Mouse (Mus musculus): ENCODE measurements around the gene Gm11232. TPM values are rescaled to one million over a fixed set of nuclear protein-coding genes. Genes with fewer than 3 reads are reported as not detected.

Gm11232 gene
- polyA plus RNA-seq, 1 experiment from 2014 or later, result not detected

DNA sequence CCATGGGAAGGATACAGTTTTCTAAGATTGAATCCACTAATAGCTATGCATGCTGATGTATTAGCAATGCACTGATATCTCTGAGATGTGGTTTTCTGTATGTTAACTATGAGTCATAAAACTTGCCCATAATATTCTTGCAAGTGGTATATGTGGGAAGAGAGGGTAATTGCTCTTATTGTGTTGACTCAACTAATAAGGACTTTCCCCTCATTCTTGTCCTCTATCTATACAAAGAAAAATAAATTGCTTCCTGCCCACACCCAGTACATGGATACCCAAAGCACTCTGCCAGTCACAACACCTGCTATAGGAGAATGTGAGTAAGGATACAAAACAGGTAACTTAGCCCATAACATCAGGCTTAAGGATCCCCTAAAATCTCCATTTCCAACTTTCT, 21.2 kb downstream of the Gm11232 start:
- Histone ChIP-seq H3K4me1 (replicated peaks; ENCODE audit: control insufficient read depth, insufficient read depth, low read length) (no peaks in the 10 kb centered on the region), H3K9me3 (ENCODE audit: control insufficient read depth) (no peaks in the 10 kb centered on the region), H3K4me3 (ENCODE audit: low read depth, low read length) (no peak overlapping the region), H3K9ac (ENCODE audit: low read depth, low read length) (no peak overlapping the region), H3K36me3 (ENCODE audit: control insufficient read depth, insufficient read depth) (no peaks in the 10 kb centered on the region; the same call in 1 of the 2 replicates), H3K27me3 (replicated peaks; ENCODE audit: control insufficient read depth, insufficient read depth, low read length) (no peaks in the 10 kb centered on the region), H3K4me2 (replicated peaks; ENCODE audit: low read depth) (no peak overlapping the region), H3K27ac (ENCODE audit: low read depth, low read length) (no peak overlapping the region)
- no peak for TF ChIP-seq CTCF (IDR thresholded peaks at IDR 0.05; ENCODE audit: low read depth)
- no peak for ATAC-seq

DNA sequence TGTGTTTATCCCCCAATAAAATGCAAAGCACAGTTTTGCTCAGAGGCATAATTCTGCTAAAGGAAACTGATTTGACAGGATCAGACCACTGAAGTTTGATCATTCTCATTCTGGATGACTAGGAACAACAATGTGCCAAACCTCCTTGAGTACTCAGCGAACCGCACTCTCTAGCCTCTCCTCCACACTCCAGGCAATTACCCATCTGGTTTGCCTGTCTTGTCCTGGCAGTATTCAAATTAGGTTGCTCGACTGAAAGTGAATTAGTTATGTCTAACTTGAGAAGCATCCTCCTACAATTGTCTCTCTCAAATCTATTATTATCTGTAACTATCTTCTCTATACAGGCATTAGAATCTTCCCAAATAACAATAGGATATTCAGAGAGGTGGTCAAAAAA, 22.5 kb downstream of the Gm11232 start:
- Histone ChIP-seq H3K9me3 (ENCODE audit: control insufficient read depth) (no peaks in the 10 kb centered on the region), H3K4me2 (replicated peaks; ENCODE audit: low read depth) (no peak overlapping the region), H3K27me3 (replicated peaks; ENCODE audit: control insufficient read depth, insufficient read depth, low read length) (no peaks in the 10 kb centered on the region), H3K9ac (ENCODE audit: low read depth, low read length) (no peak overlapping the region), H3K27ac (ENCODE audit: low read depth, low read length) (no peak overlapping the region), H3K4me3 (ENCODE audit: low read depth, low read length) (no peak overlapping the region), H3K4me1 (replicated peaks; ENCODE audit: control insufficient read depth, insufficient read depth, low read length) (no peaks in the 10 kb centered on the region), H3K36me3 (ENCODE audit: control insufficient read depth, insufficient read depth) (no peaks in the 10 kb centered on the region; the same call in 1 of the 2 replicates)
- WGBS, result 82% methylated on average over 3 of the region's 3 CpGs
- no peak for ATAC-seq
- no peak for TF ChIP-seq CTCF (IDR thresholded peaks at IDR 0.05; ENCODE audit: low read depth)

- H3K36me3 ChIP-seq (ENCODE audit: control insufficient read depth, insufficient read depth), result no peaks in the 10 kb centered on the region; the same call in 1 of the 2 replicates
- no peak for ATAC-seq
- no peak overlapping the region for H3K9ac ChIP-seq (ENCODE audit: low read depth, low read length)
- H3K27ac ChIP-seq (ENCODE audit: low read depth, low read length), result no peak overlapping the region
- H3K4me1 ChIP-seq (replicated peaks; ENCODE audit: control insufficient read depth, insufficient read depth, low read length), result no peaks in the 10 kb centered on the region
- H3K4me2 ChIP-seq (replicated peaks; ENCODE audit: low read depth), result no peak overlapping the region
- no peaks in the 10 kb centered on the region for H3K27me3 ChIP-seq (replicated peaks; ENCODE audit: control insufficient read depth, insufficient read depth, low read length)
- no peak for TF ChIP-seq CTCF (IDR thresholded peaks at IDR 0.05; ENCODE audit: low read depth)
- no peak overlapping the region for H3K4me3 ChIP-seq (ENCODE audit: low read depth, low read length)
- no peaks in the 10 kb centered on the region for H3K9me3 ChIP-seq (ENCODE audit: control insufficient read depth)
These were observed 28.4 kb downstream of the Gm11232 start for GRCm38 (mm10) chr4:71729401-71729800.

- no peak for TF ChIP-seq CTCF (IDR thresholded peaks at IDR 0.05; ENCODE audit: low read depth)
- no peak for ATAC-seq
- no peaks in the 10 kb centered on the region for H3K27me3 ChIP-seq (replicated peaks; ENCODE audit: control insufficient read depth, insufficient read depth, low read length)
- no peak overlapping the region for H3K4me3 ChIP-seq (ENCODE audit: low read depth, low read length)
- no peak overlapping the region for H3K4me2 ChIP-seq (replicated peaks; ENCODE audit: low read depth)
- no peaks in the 10 kb centered on the region; the same call in 1 of the 2 replicates for H3K36me3 ChIP-seq (ENCODE audit: control insufficient read depth, insufficient read depth)
- H3K27ac ChIP-seq (ENCODE audit: low read depth, low read length), result no peak overlapping the region
- no peak overlapping the region for H3K9ac ChIP-seq (ENCODE audit: low read depth, low read length)
- H3K4me1 ChIP-seq (replicated peaks; ENCODE audit: control insufficient read depth, insufficient read depth, low read length), result no peaks in the 10 kb centered on the region
- no peaks in the 10 kb centered on the region for H3K9me3 ChIP-seq (ENCODE audit: control insufficient read depth)
- WGBS, result 56% methylated on average over 2 of the region's 2 CpGs
These were observed 30.2 kb downstream of the Gm11232 start for GRCm38 (mm10) chr4:71727611-71728010.

DNA sequence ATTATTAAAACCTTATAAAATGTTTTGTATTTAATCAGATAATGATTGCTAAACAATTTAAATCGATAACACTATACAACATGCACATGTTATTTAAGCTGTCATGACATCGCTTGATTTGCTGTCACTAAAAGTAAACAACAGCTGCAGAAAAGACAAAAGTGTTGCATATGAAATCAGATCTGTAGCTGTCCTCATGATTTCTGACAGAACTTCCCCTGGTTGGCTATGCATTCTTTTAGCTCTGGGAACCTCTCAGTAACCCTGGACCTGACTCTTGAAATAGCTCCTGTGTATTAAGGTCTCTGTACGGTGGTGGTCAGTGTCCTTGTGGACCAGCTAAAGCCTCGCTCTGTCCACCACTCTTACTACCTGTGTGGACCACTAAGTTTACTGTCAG, 30.7 kb downstream of the Gm11232 start:
- TF ChIP-seq CTCF (IDR thresholded peaks at IDR 0.05; ENCODE audit: low read depth), result no peak
- no peaks in the 10 kb centered on the region for H3K9me3 ChIP-seq (ENCODE audit: control insufficient read depth)
- H3K36me3 ChIP-seq (ENCODE audit: control insufficient read depth, insufficient read depth), result no peaks in the 10 kb centered on the region; the same call in 1 of the 2 replicates
- 70% methylated on average over 4 of the region's 4 CpGs for WGBS
- H3K4me3 ChIP-seq (ENCODE audit: low read depth, low read length), result no peak overlapping the region
- no peak overlapping the region for H3K9ac ChIP-seq (ENCODE audit: low read depth, low read length)
- H3K4me1 ChIP-seq (replicated peaks; ENCODE audit: control insufficient read depth, insufficient read depth, low read length), result no peaks in the 10 kb centered on the region
- no peak overlapping the region for H3K4me2 ChIP-seq (replicated peaks; ENCODE audit: low read depth)
- H3K27me3 ChIP-seq (replicated peaks; ENCODE audit: control insufficient read depth, insufficient read depth, low read length), result no peaks in the 10 kb centered on the region
- no peak for ATAC-seq
- no peak overlapping the region for H3K27ac ChIP-seq (ENCODE audit: low read depth, low read length)

DNA sequence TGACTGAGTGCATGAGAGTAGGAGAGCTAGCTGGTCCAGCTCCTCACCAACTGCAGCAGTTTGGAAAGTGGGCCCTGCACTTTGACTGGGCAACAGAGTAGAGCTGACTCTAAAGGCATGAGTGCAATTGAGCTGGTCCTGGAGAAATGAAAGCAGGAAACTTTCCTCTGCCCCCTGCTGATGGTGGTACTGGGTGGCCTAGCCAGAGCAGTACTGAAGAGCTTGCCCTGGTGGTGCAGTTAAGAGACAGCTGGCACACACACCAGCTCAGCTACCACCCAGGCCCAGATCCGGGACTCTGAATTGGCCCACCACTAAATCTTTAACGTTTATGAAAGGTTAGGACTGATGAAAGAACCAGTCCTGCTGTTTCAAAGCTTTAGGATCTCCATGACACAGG, 31.9 kb downstream of the Gm11232 start:
- no peak for ATAC-seq

More for the DNA sequence above, 31.9 kb downstream of the Gm11232 start:
- Histone ChIP-seq H3K9me3 (ENCODE audit: control insufficient read depth) (no peaks in the 10 kb centered on the region), H3K27ac (ENCODE audit: low read depth, low read length) (no peak overlapping the region), H3K36me3 (ENCODE audit: control insufficient read depth, insufficient read depth) (no peaks in the 10 kb centered on the region), H3K4me1 (replicated peaks; ENCODE audit: control insufficient read depth, insufficient read depth, low read length) (no peaks in the 10 kb centered on the region), H3K4me3 (ENCODE audit: low read depth, low read length) (no peak overlapping the region), H3K4me2 (replicated peaks; ENCODE audit: low read depth) (no peak overlapping the region), H3K27me3 (replicated peaks; ENCODE audit: control insufficient read depth, insufficient read depth, low read length) (no peaks in the 10 kb centered on the region), H3K9ac (ENCODE audit: low read depth, low read length) (no peak overlapping the region)
- WGBS, result 66% methylated on average over 2 of the region's 2 CpGs
- no peak for TF ChIP-seq CTCF (IDR thresholded peaks at IDR 0.05; ENCODE audit: low read depth)
